Mouse (Mus musculus) bone marrow macrophage, adult 2 months (primary cell): ENCODE data around the gene Ep300.

Experiments
- CTCF ChIP-seq: IDR thresholded peaks from 2 replicates; pipeline ENCODE4 v1.5.1; 2012; ENCODE audit warnings: low read depth, mild to moderate bottlenecking, low read length, moderate library complexity
- POLR2A ChIP-seq: IDR thresholded peaks from 2 replicates; pipeline ENCODE4 v1.6.1; 2012; ENCODE audit warnings: mild to moderate bottlenecking, low read depth, low read length, borderline replicate concordance

- TF ChIP-seq POLR2A (no peak), CTCF (no peak)
Observed at GRCm38 (mm10) chr15:81700161-81700560, 115.0 kb downstream of the Ep300 start.
